Mouse (Mus musculus): ENCODE results near the gene Jmjd7. TPM values are rescaled to one million over a fixed set of nuclear protein-coding genes. Genes with fewer than 3 reads are reported as not detected.

The Jmjd7 gene
- polyA plus RNA-seq (2017; shearing (Covaris generic)): 8.0 TPM

GRCm38 (mm10) chr2:120026984-120027949 lies at the start of gene Jmjd7, which contains the start of gene Gm28042:
TSS of gene Jmjd7 (plus strand) at chr2:120027483.
TSS of gene Gm28042 (plus strand) at chr2:120027493.

DNA sequence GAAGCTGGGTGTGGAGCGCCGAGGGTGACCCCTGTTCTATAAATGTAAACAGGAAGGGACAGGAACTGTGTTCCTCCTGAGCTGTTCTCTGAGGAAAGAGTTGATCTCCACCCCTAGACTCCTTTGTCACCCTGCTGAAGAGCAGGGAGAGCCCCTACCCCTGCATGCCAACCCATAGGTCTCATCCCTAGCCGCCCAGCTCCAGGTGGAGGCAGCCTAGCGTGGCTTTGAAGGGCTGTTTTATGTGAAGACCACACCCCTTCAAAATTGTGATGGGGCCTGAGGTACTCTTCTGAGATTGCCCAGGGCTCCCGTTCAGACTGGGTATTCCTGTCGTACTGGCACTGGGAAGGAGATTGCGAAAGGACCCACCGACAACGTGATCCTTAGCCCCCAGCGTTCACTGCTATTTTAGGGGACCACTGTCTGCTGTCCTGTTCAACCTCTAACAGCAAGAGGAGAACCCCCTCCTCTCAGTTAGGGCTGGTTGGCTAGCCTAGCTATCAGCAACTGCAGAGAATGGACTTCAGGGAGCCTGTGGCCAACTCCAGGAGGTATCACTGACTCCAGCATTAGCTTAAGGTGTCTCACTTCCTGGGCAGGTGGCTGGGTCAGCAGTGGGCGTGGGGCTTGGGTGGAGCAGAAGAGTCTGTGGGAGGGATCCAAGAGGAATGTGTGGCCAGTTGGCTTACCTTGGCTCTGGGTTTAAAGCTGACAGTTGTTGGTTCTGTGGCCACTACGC lies 5.6 kb downstream of the Jmjd7 start, which contains the start of gene Pla2g4b:
Pla2g4b (plus strand) TSS at position 692 of the 742 bp plus-strand sequence.

Other genes starting within 250 kb of the Jmjd7 start
- gene Rpap1, start 239.9 kb upstream of the Jmjd7 start, polyA plus RNA-seq (2017; shearing (Covaris generic)): 23.9 TPM
- gene Tyro3, start 229.8 kb upstream of the Jmjd7 start, polyA plus RNA-seq (2017; shearing (Covaris generic)): 4.9 TPM
- gene Mga, start 130.3 kb upstream of the Jmjd7 start, polyA plus RNA-seq (2017; shearing (Covaris generic)): 37.0 TPM
- 3.2 TPM for gene Mapkbp1, start 54.8 kb upstream of the Jmjd7 start, polyA plus RNA-seq (2017; shearing (Covaris generic))
- 2.5 TPM for gene Gm28042, start within 50 bp of the Jmjd7 start, polyA plus RNA-seq (2017; shearing (Covaris generic))
- gene Pla2g4b, start 5.9 kb downstream of the Jmjd7 start, polyA plus RNA-seq (2017; shearing (Covaris generic)): 0.66 TPM
- gene Ehd4, start 127.1 kb downstream of the Jmjd7 start, polyA plus RNA-seq (2017; shearing (Covaris generic)): 19.3 TPM
- gene Pla2g4e, start 217.9 kb downstream of the Jmjd7 start, polyA plus RNA-seq (2017; shearing (Covaris generic)): not detected